Mouse (Mus musculus) right cerebral cortex, postnatal 4 days (tissue): ENCODE data around the gene Shisa5.

Experiments used
- DNase-seq: peaks from one replicate; pipeline ENCODE4 v3.0.0-alpha.2; 2022

Shisa5 gene

GRCm38 (mm10) chr9:109038086-109038895 lies at the start of gene Shisa5:
Gene Shisa5 (plus strand): TSS chr9:109038565.
- no peak for DNase-seq

GRCm38 (mm10) chr9:108989802-108990461 lies 48.4 kb upstream of the Shisa5 start:
- no peak for DNase-seq

- DNase-seq = no peak
Measured at GRCm38 (mm10) chr9:108990462-108990820, 47.9 kb upstream of the Shisa5 start.

DNA sequence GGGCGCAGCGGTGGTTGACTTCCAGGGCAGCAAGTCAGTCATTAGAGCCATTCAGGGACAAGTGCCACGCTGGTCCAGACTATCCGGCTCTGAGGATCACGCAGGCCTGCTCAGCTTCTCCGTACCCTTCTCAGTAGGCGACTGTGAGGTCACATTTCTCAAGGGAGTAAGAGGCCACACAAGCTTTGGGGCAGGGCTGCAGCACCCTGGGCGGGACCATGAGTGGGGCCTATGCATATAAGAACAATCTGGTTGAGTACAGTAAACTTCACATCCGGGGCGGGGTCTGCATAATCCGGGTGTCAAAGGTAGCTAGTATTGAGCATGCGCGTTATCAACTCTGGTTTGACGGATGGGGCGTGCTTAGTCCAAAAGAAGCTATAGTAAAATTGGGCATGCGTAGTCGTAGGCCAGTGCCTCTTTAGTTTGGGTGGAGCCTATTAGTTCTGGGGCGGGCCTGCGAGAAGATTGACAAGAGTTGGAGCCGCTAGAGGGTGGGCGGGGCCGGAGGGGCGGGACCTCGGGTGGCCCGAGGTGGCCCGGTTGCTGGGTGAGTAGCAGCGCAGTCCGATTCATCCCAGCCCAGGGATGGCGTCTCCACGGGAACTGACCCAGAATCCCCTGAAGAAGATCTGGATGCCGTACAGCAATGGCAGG lies 46.8 kb upstream of the Shisa5 start, which contains the start of gene Pfkfb4:
Gene Pfkfb4 (plus strand): TSS at position 351 of the 657 bp plus-strand sequence.
- peak; percentile 85 for DNase-seq

- no peak for DNase-seq
Measured at GRCm38 (mm10) chr9:108992085-108992469, 46.3 kb upstream of the Shisa5 start.

DNA sequence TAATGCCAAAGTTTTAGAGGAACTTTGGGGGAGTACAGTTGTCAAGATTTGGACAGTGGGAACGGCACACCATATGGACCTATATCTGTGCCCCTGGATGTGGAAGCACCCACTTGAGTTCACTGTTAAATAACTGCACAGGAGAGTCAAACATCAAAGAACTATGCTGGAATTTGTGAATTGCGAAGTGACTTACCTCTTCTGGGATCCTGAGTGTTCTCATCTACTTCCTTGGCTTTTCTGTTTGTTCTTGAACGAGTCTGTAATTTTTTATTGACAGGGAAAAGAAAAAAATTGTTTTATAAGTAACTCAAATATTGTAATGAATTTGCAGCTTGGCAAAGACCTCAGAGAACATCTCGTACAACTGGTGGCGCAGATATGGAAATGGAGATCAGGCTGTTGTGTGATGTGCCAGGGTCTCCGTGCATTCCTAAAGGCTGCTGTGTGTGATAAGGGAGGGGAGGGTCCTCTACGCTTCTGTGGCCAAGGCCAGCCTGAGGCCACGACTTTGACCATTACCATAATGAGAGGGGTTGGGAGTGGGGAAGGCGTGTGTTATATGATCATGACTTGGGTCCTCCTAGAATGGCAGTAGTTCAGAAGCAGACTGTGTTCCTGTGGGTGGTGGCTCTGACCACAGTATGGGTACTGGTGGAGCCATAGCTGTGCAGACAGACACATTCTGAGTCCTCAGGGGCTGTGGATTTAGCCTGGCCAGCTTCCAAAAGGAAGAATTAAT lies 45.6 kb upstream of the Shisa5 start:
- DNase-seq = no peak

DNA sequence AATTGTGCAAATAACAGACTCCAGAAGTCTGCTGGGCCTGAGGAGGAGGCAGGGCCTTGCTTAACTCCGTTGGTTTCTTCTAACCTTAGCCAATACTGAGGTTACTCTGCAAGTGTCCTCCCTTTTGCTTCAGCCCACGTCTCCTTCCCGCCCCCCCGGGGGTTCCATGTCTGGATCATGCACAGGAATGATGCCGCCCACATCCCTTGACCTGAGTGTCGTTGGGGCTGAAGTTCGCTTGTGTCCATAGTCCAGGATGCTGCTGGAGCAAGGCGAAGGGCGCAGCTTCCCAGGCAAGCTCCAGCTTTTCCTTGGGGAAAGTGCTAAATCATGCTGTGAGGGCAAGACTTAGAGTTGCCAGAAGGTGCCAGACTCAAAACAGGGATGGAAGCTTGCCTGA lies 42.0 kb upstream of the Shisa5 start:
- no peak for DNase-seq

- no peak for DNase-seq
Measured at GRCm38 (mm10) chr9:108998287-108999166, 39.8 kb upstream of the Shisa5 start.

DNA sequence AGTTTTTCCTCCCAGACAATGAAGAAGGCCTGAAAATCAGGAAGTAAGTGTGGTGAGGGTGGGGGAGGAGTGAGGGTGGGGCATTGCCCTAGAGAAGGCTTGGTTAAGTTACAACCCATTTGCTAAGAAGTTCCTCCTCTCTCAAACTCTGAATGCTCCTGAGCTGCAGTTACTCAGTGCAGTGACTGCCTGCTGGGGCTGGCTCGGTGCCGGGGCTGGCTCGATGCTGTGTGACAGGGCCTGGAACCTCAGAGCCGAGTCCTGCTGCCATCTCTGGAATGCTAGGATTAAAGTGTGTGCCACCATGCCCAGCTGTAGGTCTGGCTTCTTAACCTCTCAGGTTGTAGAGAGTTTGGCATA lies 39.2 kb upstream of the Shisa5 start:
- DNase-seq = no peak

DNA sequence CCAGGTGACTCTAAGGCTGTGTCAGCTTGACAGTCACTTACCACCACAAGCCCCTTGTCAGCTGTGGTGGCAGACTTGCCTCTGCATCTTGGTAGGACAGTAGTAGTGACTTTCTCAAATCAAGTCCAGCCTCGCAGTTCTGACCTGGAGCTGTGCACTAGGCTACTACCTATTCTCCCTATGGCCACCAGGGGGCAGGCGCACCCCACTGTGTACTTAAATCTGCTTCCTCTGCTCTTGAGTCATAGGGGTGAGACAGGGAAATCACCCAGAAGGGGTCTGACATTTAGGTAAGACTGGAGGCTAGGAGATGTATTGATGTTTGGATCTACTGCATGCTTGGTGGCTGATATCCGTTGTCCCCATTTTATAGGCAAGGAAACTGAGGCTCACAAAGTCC lies 37.6 kb upstream of the Shisa5 start:
- peak; percentile 39 for DNase-seq

DNA sequence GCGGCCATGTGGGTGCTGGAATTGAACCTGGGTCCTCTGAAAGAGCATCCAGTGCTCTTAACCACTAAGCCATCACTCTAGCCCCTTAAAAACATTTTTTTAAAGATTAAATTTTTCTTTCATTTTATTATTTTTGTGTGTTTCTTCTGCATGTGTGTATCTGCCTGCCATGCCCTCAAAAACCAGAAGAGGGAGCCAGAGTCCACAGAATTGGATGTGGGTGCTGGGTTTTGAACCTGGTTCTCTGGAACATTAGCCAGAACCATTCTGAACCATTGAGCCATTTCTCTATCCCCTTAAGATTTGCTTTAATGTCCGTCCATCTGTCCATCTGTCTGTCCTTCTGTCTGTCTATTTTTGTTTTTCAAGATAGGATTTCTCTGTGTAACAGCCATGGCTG lies 35.2 kb upstream of the Shisa5 start:
- DNase-seq = peak; percentile 39

DNA sequence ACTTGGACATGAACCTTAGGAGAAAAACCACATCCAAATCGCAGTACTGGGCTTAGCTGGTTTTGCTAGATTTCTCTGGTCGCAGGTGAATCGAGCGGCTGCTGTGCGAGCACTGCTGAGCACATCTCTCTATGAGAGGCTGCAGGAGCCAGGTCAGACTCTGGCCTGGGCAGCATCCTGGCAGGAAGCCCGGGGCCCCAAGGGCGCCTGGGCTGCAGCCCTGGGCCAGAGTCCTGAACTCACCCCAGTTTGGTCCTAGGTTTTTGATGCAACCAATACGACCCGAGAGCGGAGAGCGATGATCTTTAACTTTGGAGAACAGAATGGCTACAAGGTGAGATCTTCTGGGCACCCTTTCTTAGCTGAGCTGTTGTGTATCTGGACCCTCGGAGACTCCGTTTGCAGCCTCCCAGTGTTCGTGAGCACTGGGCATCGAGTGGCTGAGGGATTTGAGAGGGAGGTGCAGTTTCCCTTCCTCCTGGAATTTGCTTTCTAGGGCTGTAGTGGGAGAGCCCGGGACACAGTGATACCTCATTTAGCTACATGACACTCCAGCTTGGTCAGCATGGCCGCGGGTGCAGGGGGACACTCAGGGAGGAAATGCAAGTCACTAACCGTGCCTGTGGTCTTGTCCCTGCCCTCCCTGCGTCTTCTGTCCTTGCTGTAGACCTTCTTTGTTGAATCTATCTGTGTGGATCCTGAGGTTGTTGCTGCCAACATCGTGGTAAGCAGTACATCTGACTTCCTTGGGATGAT lies 31.2 kb upstream of the Shisa5 start:
- DNase-seq = no peak

DNA sequence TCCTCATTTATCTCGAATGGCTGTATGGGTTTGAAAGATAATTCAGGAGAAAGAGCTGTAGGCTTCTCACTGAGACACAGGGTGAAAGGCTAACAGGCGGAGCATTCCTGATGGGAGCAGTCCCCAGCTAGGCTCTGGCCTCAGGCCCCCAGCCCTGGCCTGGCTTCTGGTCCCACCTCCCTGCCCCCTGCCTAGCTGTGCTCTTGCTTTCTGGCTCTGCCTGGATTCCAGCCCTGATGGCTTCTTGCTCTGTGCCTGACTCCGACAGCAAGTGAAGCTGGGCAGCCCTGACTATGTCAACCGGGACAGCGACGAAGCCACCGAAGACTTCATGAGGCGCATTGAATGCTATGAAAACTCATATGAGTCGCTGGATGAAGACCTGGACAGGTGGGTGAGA lies 30.3 kb upstream of the Shisa5 start:
- no peak for DNase-seq

- no peak for DNase-seq
Measured at GRCm38 (mm10) chr9:109008994-109009635, 29.2 kb upstream of the Shisa5 start.

DNA sequence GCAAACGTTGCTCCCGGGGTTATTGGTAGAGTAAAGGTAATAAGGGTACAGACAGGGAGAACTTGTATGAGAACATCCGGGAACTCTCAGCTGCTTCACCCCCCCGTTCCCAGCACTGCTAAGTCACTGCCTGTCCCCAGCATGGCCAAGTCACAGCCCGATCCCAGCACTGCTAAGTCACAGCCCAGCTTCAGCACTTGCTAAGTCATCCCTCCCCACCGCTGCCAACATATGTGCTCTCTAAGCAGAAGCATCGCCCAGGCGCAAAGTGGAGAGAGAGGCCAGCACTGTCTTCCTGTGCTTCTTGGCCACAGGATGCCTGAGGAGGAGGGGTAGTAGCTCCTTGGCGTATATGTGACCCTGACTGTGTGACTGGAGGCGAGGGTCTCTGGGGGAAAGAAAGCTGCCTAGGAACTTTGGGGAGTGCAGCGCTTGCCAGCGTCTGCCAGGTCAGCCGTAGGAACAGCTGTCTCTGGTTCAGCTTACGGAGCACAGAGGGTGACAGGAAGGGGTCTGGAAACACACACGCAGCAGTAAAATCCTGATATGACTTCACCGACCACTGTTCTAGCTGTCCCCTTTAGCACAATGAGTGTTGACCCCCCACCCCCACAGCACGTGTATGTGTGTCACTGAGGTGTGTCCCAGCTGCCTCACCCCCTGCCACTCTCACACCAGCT lies 28.6 kb upstream of the Shisa5 start:
- DNase-seq = no peak

GRCm38 (mm10) chr9:109010316-109010690 lies 28.1 kb upstream of the Shisa5 start:
- DNase-seq = no peak

DNA sequence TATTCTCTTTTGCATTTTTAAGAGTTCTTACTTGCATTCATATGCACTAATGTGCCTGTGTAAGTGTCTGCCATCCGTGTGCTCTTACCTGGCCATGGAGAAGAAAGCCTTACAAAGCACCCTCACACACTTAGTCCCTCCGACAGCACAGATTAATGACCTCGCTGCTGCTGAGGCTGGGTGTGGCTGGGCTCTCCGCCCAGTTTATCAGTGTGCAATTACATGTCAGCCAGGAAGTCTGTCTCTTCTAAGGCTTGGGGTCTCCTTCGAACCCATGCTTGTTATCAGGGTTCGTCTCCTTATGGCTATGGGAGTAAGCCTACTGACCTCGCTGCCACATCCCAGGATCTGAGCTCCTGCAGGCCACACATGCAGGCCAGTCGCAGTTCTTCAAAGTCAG lies 23.0 kb upstream of the Shisa5 start:
- DNase-seq = no peak

DNA sequence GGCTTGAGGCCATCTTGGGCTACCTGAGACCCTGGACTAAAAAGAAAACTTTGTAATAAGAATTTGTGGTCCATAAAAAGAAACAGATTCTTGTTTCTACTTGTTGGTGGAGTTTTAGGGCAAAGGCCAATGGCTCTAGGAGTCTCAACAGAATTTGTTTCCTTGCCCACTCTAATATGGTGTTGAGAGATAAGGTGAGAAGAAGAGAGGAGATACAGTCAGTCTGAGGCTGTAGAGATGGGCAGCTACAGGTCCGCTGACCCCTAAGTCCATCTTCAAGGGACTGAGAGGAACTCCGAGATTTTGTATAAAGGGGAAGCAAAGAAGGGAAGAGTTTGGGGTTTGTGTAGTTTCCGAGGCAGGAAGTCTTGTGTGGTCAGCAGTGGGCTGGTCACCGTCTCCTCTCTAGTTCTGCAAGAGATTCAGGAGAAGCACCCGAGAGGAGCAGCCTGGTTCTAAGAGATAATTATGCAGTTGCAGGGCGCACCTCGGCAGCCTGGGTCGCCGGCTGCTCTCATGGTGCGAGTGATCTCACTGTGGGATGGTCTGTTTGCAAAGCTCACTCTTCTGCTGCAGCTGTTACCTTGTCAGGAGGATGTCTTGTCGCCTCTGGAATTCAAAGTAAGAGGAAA lies 21.3 kb upstream of the Shisa5 start:
- DNase-seq = no peak

GRCm38 (mm10) chr9:109021428-109021827 lies 16.9 kb upstream of the Shisa5 start:
- no peak for DNase-seq
